Mouse (Mus musculus) midbrain, embryonic 11.5 days (tissue): ENCODE results near the gene Ddx28. TPM values are rescaled to one million over a fixed set of nuclear protein-coding genes. Genes with fewer than 3 reads are reported as not detected.
A peak's percentile ranks its signal among the peaks of the same experiment; 100 is the strongest.
"Not testable (repeated sequence)": the region's sequence is repeated elsewhere in the genome, so short reads cannot be mapped to it uniquely, and the experiment has no call there.

Experiments
- ATAC-seq: fragments of 200-750 bp; cut with Nextera tagmentation; 2 replicates; pipeline ENCODE4 v1.8.0; 2017; ENCODE audit warnings: moderate TSS enrichment, moderate library complexity; ENCODE audit not compliant: low FRiP score
- DNase-seq: peaks from one replicate; pipeline ENCODE4 v3.0.0; 2015; ENCODE audit warnings: low spot score; ENCODE audit errors: missing footprints
- H3K27ac ChIP-seq: fragments of 300-500 bp; sonication (generic); 2 replicates; pipeline ENCODE4 v1.5.1; 2014; ENCODE audit warnings: low read depth, low read length
- H3K27me3 ChIP-seq: fragments of 300-500 bp; sonication (generic); 2 replicates; pipeline ENCODE4 v1.6.1; 2014; ENCODE audit warnings: mild to moderate bottlenecking, low read length, moderate library complexity, mixed read lengths; ENCODE audit not compliant: control insufficient read depth, insufficient read depth
- H3K36me3 ChIP-seq: fragments of 300-500 bp; sonication (generic); 2 replicates; pipeline ENCODE4 v1.6.1; 2014; ENCODE audit warnings: mild to moderate bottlenecking, low read length, moderate library complexity, mixed read lengths; ENCODE audit not compliant: control insufficient read depth, insufficient read depth
- H3K4me1 ChIP-seq: fragments of 300-500 bp; sonication (generic); 2 replicates; pipeline ENCODE4 v1.6.1; 2014; ENCODE audit warnings: low read length; ENCODE audit not compliant: control insufficient read depth, insufficient read depth
- H3K4me2 ChIP-seq: fragments of 300-500 bp; sonication (generic); 2 replicates; pipeline ENCODE4 v1.6.1; 2014; ENCODE audit warnings: mild to moderate bottlenecking, moderate library complexity
- H3K4me3 ChIP-seq: fragments of 300-500 bp; sonication (generic); 2 replicates; pipeline ENCODE4 v1.5.1; 2014; ENCODE audit warnings: low read depth, low read length
- H3K9ac ChIP-seq: fragments of 300-500 bp; sonication (generic); 2 replicates; pipeline ENCODE4 v1.6.1; 2014; ENCODE audit warnings: low read length
- H3K9me3 ChIP-seq: fragments of 300-500 bp; sonication (generic); 2 replicates; pipeline ENCODE4 v1.6.1; 2016; ENCODE audit warnings: low read length; ENCODE audit not compliant: control insufficient read depth
- WGBS: fragments of 180-500 bp; shearing (Covaris S2); extraction: QIAGEN DNeasy Blood & Tissue Kit; methylation state at CpG from one replicate; pipeline ENCODE4 v1.1.7; 2014; 5-methylcytosine and 5-hydroxymethylcytosine counted together
- polyA plus RNA-seq: library from polyadenylated mRNA; unstranded; fragments of >200 nt; fragmentation: Nextera tagmentation; extraction: Ambion mirVana; gene quantifications from 2 replicates; pipeline ENCODE4 v1.2.1, GENCODE M21; 2014

The Ddx28 gene
- polyA plus RNA-seq, 1 experiment from 2014 or later = 23.4 TPM

- H3K4me1 ChIP-seq = no peaks in the 10 kb centered on the region
- no peak overlapping the region for H3K4me3 ChIP-seq
- no peak overlapping the region for H3K27ac ChIP-seq
- DNase-seq = no peak
- H3K9me3 ChIP-seq = no peaks in the 10 kb centered on the region
- ATAC-seq = no peak
- WGBS = 91% methylated on average over 11 of the region's 11 CpGs
- H3K36me3 ChIP-seq = no peaks in the 10 kb centered on the region; the same call in 1 of the 2 replicates
- H3K27me3 ChIP-seq = no peaks in the 10 kb centered on the region
- no peak overlapping the region for H3K9ac ChIP-seq
- no peak overlapping the region for H3K4me2 ChIP-seq
Measured at GRCm38 (mm10) chr8:105988546-105988945, 23.1 kb downstream of the Ddx28 start.

- not testable (repeated sequence) for ATAC-seq, H3K9ac ChIP-seq, H3K4me1 ChIP-seq, H3K4me2 ChIP-seq, H3K27me3 ChIP-seq, H3K4me3 ChIP-seq, H3K9me3 ChIP-seq, H3K27ac ChIP-seq, DNase-seq, H3K36me3 ChIP-seq
- 91% methylated on average over 11 of the region's 11 CpGs for WGBS
Measured at GRCm38 (mm10) chr8:105983406-105983805, 28.3 kb downstream of the Ddx28 start.

- Histone ChIP-seq H3K4me2 (no peak overlapping the region), H3K36me3 (no peaks in the 10 kb centered on the region), H3K27ac (no peak overlapping the region), H3K27me3 (no peaks in the 10 kb centered on the region), H3K4me3 (no peak overlapping the region), H3K9me3 (no peaks in the 10 kb centered on the region), H3K4me1 (no peaks in the 10 kb centered on the region), H3K9ac (no peak overlapping the region)
- DNase-seq = no peak
- WGBS = 91% methylated on average over 1 of the region's 1 CpGs
- ATAC-seq = no peak
Measured at GRCm38 (mm10) chr8:105981146-105981545, 30.5 kb downstream of the Ddx28 start.

- no peak within 1 kb of the TSS for H3K4me2 ChIP-seq
- H3K4me1 ChIP-seq = no peaks in the 10 kb centered on the region
- no peak within 1 kb of the TSS for H3K9ac ChIP-seq
- no peaks in the 10 kb centered on the region for H3K27me3 ChIP-seq
- DNase-seq (no peak), ATAC-seq (no peak)
- H3K4me3 ChIP-seq = no peak within 1 kb of the TSS
- H3K27ac ChIP-seq = no peak within 1 kb of the TSS
- WGBS = 95% methylated on average over 15 of the region's 15 CpGs
- H3K9me3 ChIP-seq = no peaks in the 10 kb centered on the region
- no peaks in the 10 kb centered on the region for H3K36me3 ChIP-seq
Measured at GRCm38 (mm10) chr8:105979325-105979724, 32.4 kb downstream of the Ddx28 start, which contains the start of gene Dpep3. TSS of gene Dpep3 (minus strand) at chr8:105979429.

GRCm38 (mm10) chr8:105975363-105975762 is 36.3 kb downstream of the Ddx28 start:
- Histone ChIP-seq H3K4me1 (no peaks in the 10 kb centered on the region), H3K36me3 (no peaks in the 10 kb centered on the region), H3K4me3 (no peak overlapping the region), H3K9me3 (no peaks in the 10 kb centered on the region), H3K4me2 (no peak overlapping the region), H3K27me3 (no peaks in the 10 kb centered on the region), H3K9ac (no peak overlapping the region), H3K27ac (no peak overlapping the region)
- 62% methylated on average over 7 of the region's 7 CpGs for WGBS
- ATAC-seq (no peak), DNase-seq (no peak)

GRCm38 (mm10) chr8:105971019-105971720 is 40.5 kb downstream of the Ddx28 start:
- Histone ChIP-seq H3K9ac (no peak overlapping the region), H3K27ac (no peak overlapping the region), H3K9me3 (no peaks in the 10 kb centered on the region), H3K4me3 (no peak overlapping the region), H3K4me2 (no peak overlapping the region), H3K4me1 (peaks cover 4% of the 10 kb centered on the region; the same call in 1 of the 2 replicates), H3K36me3 (no peaks in the 10 kb centered on the region), H3K27me3 (peaks cover 8% of the 10 kb centered on the region; the same call in 1 of the 2 replicates)
- ATAC-seq (no peak), DNase-seq (no peak)
- WGBS = 83% methylated on average over 8 of the region's 8 CpGs

GRCm38 (mm10) chr8:105969367-105969766 is 42.3 kb downstream of the Ddx28 start:
- no peak for DNase-seq
- WGBS = 85% methylated on average over 1 of the region's 1 CpGs
- H3K27ac ChIP-seq = no peak overlapping the region

GRCm38 (mm10) chr8:105966692-105967311 is 44.9 kb downstream of the Ddx28 start:
- peaks cover 20% of the 10 kb centered on the region for H3K27me3 ChIP-seq
- no peaks in the 10 kb centered on the region for H3K9me3 ChIP-seq
- peaks cover 6% of the 10 kb centered on the region for H3K4me1 ChIP-seq
- H3K4me2 ChIP-seq = no peak overlapping the region; the same call in 1 of the 2 replicates
- no peak overlapping the region for H3K27ac ChIP-seq
- WGBS = 10% methylated on average over 19 of the region's 19 CpGs
- peak; percentile 93 for DNase-seq
- no peak overlapping the region for H3K9ac ChIP-seq
- no peaks in the 10 kb centered on the region for H3K36me3 ChIP-seq
- no peak overlapping the region for H3K4me3 ChIP-seq
- ATAC-seq = no peak

More at GRCm38 (mm10) chr8:105969367-105969766, 42.3 kb downstream of the Ddx28 start:
- Histone ChIP-seq H3K4me1 (peaks cover 6% of the 10 kb centered on the region), H3K4me3 (no peak overlapping the region), H3K27me3 (peaks cover 20% of the 10 kb centered on the region), H3K36me3 (no peaks in the 10 kb centered on the region), H3K9ac (no peak overlapping the region), H3K9me3 (no peaks in the 10 kb centered on the region), H3K4me2 (no peak overlapping the region)
- no peak for ATAC-seq

GRCm38 (mm10) chr8:105965905-105966341 is 45.8 kb downstream of the Ddx28 start, which contains the start of gene Slc12a4:
TSS of gene Slc12a4 (minus strand) at chr8:105966097.
- no peaks in the 10 kb centered on the region for H3K36me3 ChIP-seq
- H3K27ac ChIP-seq = no peak within 1 kb of the TSS
- no peaks in the 10 kb centered on the region for H3K9me3 ChIP-seq
- H3K4me1 ChIP-seq = peaks cover 6% of the 10 kb centered on the region
- WGBS = under 1% methylated on average over 42 of the region's 47 CpGs
- DNase-seq (peak; percentile 94), ATAC-seq (peak; percentile 88)
- H3K4me2 ChIP-seq = peak within 1 kb of the TSS; percentile 74
- H3K4me3 ChIP-seq = peak within 1 kb of the TSS; percentile 52
- H3K27me3 ChIP-seq = peaks cover 20% of the 10 kb centered on the region
- H3K9ac ChIP-seq = peak within 1 kb of the TSS; percentile 66
